Mouse (Mus musculus) heart, adult 2 months (tissue): Measurements from ENCODE around the gene Wdr83.

Experiments used
- EP300 ChIP-seq: fragments of 200-500 bp; IDR thresholded peaks from 2 replicates; pipeline ENCODE4 v1.6.1; 2011; ENCODE audit warnings: low read depth, low read length, control low read depth; ENCODE audit not compliant: insufficient read depth
- POLR2A ChIP-seq: fragments of 200-500 bp; IDR thresholded peaks from 2 replicates; pipeline ENCODE4 v1.6.1; 2011; ENCODE audit warnings: mild to moderate bottlenecking, low read depth, low read length, control low read depth; ENCODE audit not compliant: insufficient read depth

GRCm38 (mm10) chr8:85076993-85077392 is 4.1 kb downstream of the Wdr83 start:
- TF ChIP-seq EP300, result peak; percentile 80; the same call in 1 of the 2 replicates
- TF ChIP-seq POLR2A, result no peak
